Mouse (Mus musculus) MEL (cell line): ENCODE data around the gene 9530003J23Rik. TPM values are rescaled to one million over a fixed set of nuclear protein-coding genes. Genes with fewer than 3 reads are reported as not detected.

Experiments
- DNase-seq: peaks from one replicate; pipeline ENCODE4 v3.0.0; 2011; ENCODE audit warnings: low read depth, low spot score
- H3K27ac ChIP-seq: 2 replicates; pipeline ENCODE4 v1.5.1; 2012; ENCODE audit warnings: low read depth, mild to moderate bottlenecking, control low read depth, low read length, moderate library complexity; ENCODE audit not compliant: control insufficient read depth
- H3K27me3 ChIP-seq, 2 experiments: fragments of 150-350 bp in 1 of 2; sonication (generic) in 1 of 2; 2 replicates each; pipeline ENCODE4 v1.6.1; 2012; ENCODE audit warnings: low read length in 2 of 2, mild to moderate bottlenecking in 2 of 2, improper control_type of control experiment in 1 of 2, moderate library complexity in 1 of 2; ENCODE audit not compliant: insufficient read depth in 2 of 2, control insufficient read depth in 1 of 2
- H3K36me3 ChIP-seq, 2 experiments: 2 replicates each; pipeline ENCODE4 v1.6.1; 2012 to 2014; ENCODE audit warnings: low read length in 2 of 2, improper control_type of control experiment in 1 of 2, inconsistent platforms in 1 of 2, mild to moderate bottlenecking in 1 of 2; ENCODE audit not compliant: insufficient read depth in 2 of 2, control insufficient read depth in 1 of 2
- H3K4me1 ChIP-seq, 2 experiments: fragments of 150-350 bp in 1 of 2; sonication (generic) in 1 of 2; 2 replicates each; pipeline ENCODE4 v1.6.1; 2012; ENCODE audit warnings: low read length in 2 of 2, improper control_type of control experiment in 1 of 2, mild to moderate bottlenecking in 1 of 2; ENCODE audit not compliant: insufficient read depth in 2 of 2, control insufficient read depth in 1 of 2
- H3K4me3 ChIP-seq, 2 experiments: fragments of 150-350 bp in 1 of 2; sonication (generic) in 1 of 2; 2 replicates each; pipeline ENCODE4 v1.5.1; 2012; ENCODE audit warnings: low read depth in 2 of 2, low read length in 2 of 2, mild to moderate bottlenecking in 2 of 2, moderate library complexity in 2 of 2, control low read depth in 1 of 2, improper control_type of control experiment in 1 of 2; ENCODE audit not compliant: control insufficient read depth in 1 of 2, insufficient read depth in 1 of 2
- H3K79me2 ChIP-seq: 2 replicates; pipeline ENCODE4 v1.6.1; 2012; ENCODE audit warnings: mild to moderate bottlenecking, low read length, moderate library complexity; ENCODE audit not compliant: control insufficient read depth, poor library complexity, insufficient read depth
- H3K9ac ChIP-seq: 2 replicates; pipeline ENCODE4 v1.6.1; 2012; ENCODE audit warnings: low read depth, mild to moderate bottlenecking, control low read depth, low read length, moderate library complexity; ENCODE audit not compliant: control insufficient read depth, poor library complexity, severe bottlenecking
- H3K9me3 ChIP-seq: fragments of 150-350 bp; sonication (generic); replicated peaks from 2 replicates; pipeline ENCODE4 v1.6.1; 2012; ENCODE audit warnings: mild to moderate bottlenecking, low read length, improper control_type of control experiment, moderate library complexity; ENCODE audit not compliant: insufficient read depth
- CHD1 ChIP-seq: IDR thresholded peaks from 2 replicates; pipeline ENCODE4 v1.6.1; 2012; ENCODE audit warnings: low read depth, mild to moderate bottlenecking, inconsistent platforms, low read length, improper control_type of control experiment
- CHD2 ChIP-seq: IDR thresholded peaks from 2 replicates; pipeline ENCODE4 v1.6.1; 2011; ENCODE audit warnings: low read length, improper control_type of control experiment
- HCFC1 ChIP-seq: IDR thresholded peaks from 2 replicates; pipeline ENCODE4 v1.6.1; 2012; ENCODE audit warnings: low read depth, mild to moderate bottlenecking, inconsistent platforms, low read length, improper control_type of control experiment, moderate library complexity
- JUND ChIP-seq: IDR thresholded peaks from 2 replicates; pipeline ENCODE4 v1.6.1; 2011; ENCODE audit warnings: low read depth, mild to moderate bottlenecking, improper control_type of control experiment, low read length
- KAT2A ChIP-seq: conservative IDR thresholded peaks from 2 replicates; pipeline ENCODE4 v1.6.1; 2012; ENCODE audit warnings: low read depth, low read length, improper control_type of control experiment, inconsistent platforms
- MAX ChIP-seq: IDR thresholded peaks from 2 replicates; pipeline ENCODE4 v1.6.1; 2011; ENCODE audit warnings: low read length, improper control_type of control experiment
- MEF2A ChIP-seq: IDR thresholded peaks from 2 replicates; pipeline ENCODE4 v1.6.1; 2014; ENCODE audit warnings: low read depth, mild to moderate bottlenecking, inconsistent platforms, low read length, improper control_type of control experiment; ENCODE audit not compliant: poor library complexity, insufficient replicate concordance, severe bottlenecking; ENCODE audit errors: extremely low read depth
- MXI1 ChIP-seq: IDR thresholded peaks from 2 replicates; pipeline ENCODE4 v1.6.1; 2011; ENCODE audit warnings: mild to moderate bottlenecking, low read depth, low read length, improper control_type of control experiment
- NRF1 ChIP-seq: IDR thresholded peaks from 2 replicates; pipeline ENCODE4 v1.6.1; 2014; ENCODE audit warnings: low read depth, mild to moderate bottlenecking, inconsistent platforms, low read length, improper control_type of control experiment, moderate library complexity; ENCODE audit not compliant: poor library complexity, insufficient read depth, severe bottlenecking
- POLR2A ChIP-seq, 2 experiments: IDR thresholded peaks; 2 replicates each; pipeline ENCODE4 v1.6.1; 2011 to 2012; ENCODE audit warnings: low read length in 2 of 2, mild to moderate bottlenecking in 2 of 2, control low read depth in 1 of 2, improper control_type of control experiment in 1 of 2, low read depth in 1 of 2, moderate library complexity in 1 of 2; ENCODE audit not compliant: control insufficient read depth in 1 of 2, insufficient read depth in 1 of 2, poor library complexity in 1 of 2
- POLR2AphosphoS2 ChIP-seq: IDR thresholded peaks from 2 replicates; pipeline ENCODE4 v1.6.1; 2011; ENCODE audit warnings: low read length, improper control_type of control experiment
- RAD21 ChIP-seq: IDR thresholded peaks from 2 replicates; pipeline ENCODE4 v1.6.1; 2011; ENCODE audit warnings: mild to moderate bottlenecking, low read depth, low read length, improper control_type of control experiment
- USF1 ChIP-seq: IDR thresholded peaks from 2 replicates; pipeline ENCODE4 v1.6.1; 2014; ENCODE audit warnings: low read depth, mild to moderate bottlenecking, inconsistent platforms, low read length, improper control_type of control experiment, moderate library complexity
- ZKSCAN1 ChIP-seq: IDR thresholded peaks from 2 replicates; pipeline ENCODE4 v1.6.1; 2012; ENCODE audit warnings: low read depth, mild to moderate bottlenecking, inconsistent platforms, low read length, improper control_type of control experiment, moderate library complexity
- ZNF384 ChIP-seq: IDR thresholded peaks from 2 replicates; pipeline ENCODE4 v1.6.1; 2012; ENCODE audit warnings: low read depth, mild to moderate bottlenecking, inconsistent platforms, low read length, improper control_type of control experiment
- polyA plus RNA-seq, 2 experiments: library from polyadenylated mRNA; stranded (reverse) in 1 of 2; unstranded in 1 of 2; fragments of >175 nt in 1 of 2; fragments of >200 nt in 1 of 2; gene quantifications; 2 replicates each; pipeline versions ENCODE4 v1.2.1 to v1.2.4; 2012; ENCODE audit warnings: low replicate concordance in 2 of 2, low read depth in 1 of 2; ENCODE audit not compliant: insufficient read length in 2 of 2, insufficient read depth in 1 of 2, missing spikeins in 1 of 2
- total RNA-seq: library from RNA; depleted of rRNA; stranded (reverse); fragments of 300-350 nt; gene quantifications from 2 replicates; pipeline ENCODE4 v1.2.3, GENCODE M21; 2012; rRNA removed

9530003J23Rik gene
- total and polyA plus RNA-seq, 3 experiments, result not detected

- H3K9ac ChIP-seq, result no peak overlapping the region
- TF ChIP-seq ZKSCAN1, result no peak
- no peak for DNase-seq
- no peaks in the 10 kb centered on the region for H3K9me3 ChIP-seq
- no peak overlapping the region for H3K4me3 ChIP-seq
- H3K36me3 ChIP-seq, result no peaks in the 10 kb centered on the region
- H3K27me3 ChIP-seq, result peaks cover 2 to 15% of the 10 kb centered on the region in 2 experiments
- H3K27ac ChIP-seq, result no peak overlapping the region
- H3K79me2 ChIP-seq, result no peaks in the 10 kb centered on the region
- H3K4me1 ChIP-seq, result no peaks in the 10 kb centered on the region
Measured at GRCm38 (mm10) chr10:117195005-117195404, 43.5 kb downstream of the 9530003J23Rik start.

GRCm38 (mm10) chr10:117193364-117193763 lies 45.1 kb downstream of the 9530003J23Rik start:
- no peak for DNase-seq
- TF ChIP-seq CHD2, result no peak
- no peaks in the 10 kb centered on the region for H3K4me1 ChIP-seq

DNA sequence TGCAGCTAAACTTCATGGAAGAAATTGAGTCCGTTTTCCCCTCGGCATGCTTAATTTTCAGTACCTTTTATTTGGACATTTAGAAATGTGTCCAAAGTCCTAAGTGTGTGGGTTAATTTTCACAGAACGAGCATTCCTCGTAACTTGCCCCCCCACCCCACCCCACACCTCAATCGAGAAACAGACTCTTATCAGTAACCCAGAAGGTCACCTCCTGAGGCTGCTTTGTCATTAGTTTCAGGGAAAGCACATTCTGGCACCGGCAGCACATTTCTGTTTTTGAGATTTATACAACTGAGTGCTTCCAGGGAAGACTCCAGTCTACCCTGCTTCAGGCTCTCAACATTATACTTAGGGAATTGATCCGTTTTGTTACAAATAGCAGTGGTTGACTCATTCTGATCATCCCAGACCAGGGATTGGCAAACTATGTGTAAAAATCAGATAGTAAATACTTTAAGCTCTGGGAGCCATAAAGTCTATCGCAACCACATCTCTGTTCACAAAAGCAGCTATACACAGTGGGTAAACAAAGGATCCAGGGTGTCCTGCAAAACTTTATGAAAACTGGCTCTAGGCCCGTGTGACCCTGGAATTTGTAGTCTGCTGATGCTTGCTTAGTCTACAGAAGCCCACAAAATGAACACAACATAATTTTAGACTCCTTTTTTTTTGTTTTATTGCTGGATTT lies 53.0 kb downstream of the 9530003J23Rik start:
- no peak overlapping the region for H3K27ac ChIP-seq
- H3K9ac ChIP-seq, result no peak overlapping the region
- TF ChIP-seq RAD21 (no peak), CHD1 (no peak), POLR2AphosphoS2 (no peak), JUND (no peak), MAX (no peak), KAT2A (no peak), POLR2A (IDR thresholded peaks at IDR 0.05; ENCODE audit: control insufficient read depth in 1 of 2, insufficient read depth in 1 of 2, low read depth in 1 of 2, low read length in 2 of 2, poor library complexity in 1 of 2) (no peak), ZNF384 (no peak), MXI1 (no peak), NRF1 (no peak), USF1 (no peak), HCFC1 (no peak), MEF2A (no peak)
- DNase-seq, result no peak
- no peaks in the 10 kb centered on the region for H3K9me3 ChIP-seq
- no peaks in the 10 kb centered on the region for H3K79me2 ChIP-seq
- H3K4me1 ChIP-seq, result no peaks in the 10 kb centered on the region
- H3K36me3 ChIP-seq, result no peaks in the 10 kb centered on the region
- H3K4me3 ChIP-seq, result no peak overlapping the region
- H3K27me3 ChIP-seq, result peaks cover 0 to 9% of the 10 kb centered on the region in 2 experiments; a peak in 3 of 4 replicates

More at GRCm38 (mm10) chr10:117193364-117193763, 45.1 kb downstream of the 9530003J23Rik start:
- no peaks in the 10 kb centered on the region for H3K36me3 ChIP-seq
- H3K27ac ChIP-seq, result no peak overlapping the region
- H3K79me2 ChIP-seq, result no peaks in the 10 kb centered on the region
- no peaks in the 10 kb centered on the region for H3K9me3 ChIP-seq
- no peak overlapping the region for H3K9ac ChIP-seq
- H3K27me3 ChIP-seq, result peaks cover 2 to 7% of the 10 kb centered on the region in 2 experiments
- no peak overlapping the region for H3K4me3 ChIP-seq

Other genes with a start within 250 kb of the 9530003J23Rik start
- not detected in 2 replicates for gene Lrrc10, start 193.4 kb downstream of the 9530003J23Rik start, total RNA-seq
- gene Lrrc10, start 193.4 kb downstream of the 9530003J23Rik start, polyA plus RNA-seq, result under 1 TPM in 1 of 2 experiments, not detected in 1; 0.18 TPM
- 543 and 600 TPM in 2 replicates for gene Cct2, start 174.9 kb downstream of the 9530003J23Rik start, total RNA-seq
- 100 to 1,000 TPM in 1 of 2 experiments, not detected in 1; 879 TPM for gene Cct2, start 174.9 kb downstream of the 9530003J23Rik start, polyA plus RNA-seq
- 6.6 and 6.7 TPM in 2 replicates for gene Frs2, start 90.2 kb downstream of the 9530003J23Rik start, total RNA-seq
- 100 to 1,000 TPM in 1 of 2 experiments, 10 to 100 TPM in 1; 11.8 to 129 TPM for gene Frs2, start 90.2 kb downstream of the 9530003J23Rik start, polyA plus RNA-seq
- 61.8 and 69.4 TPM in 2 replicates for gene Yeats4, start 14.2 kb downstream of the 9530003J23Rik start, total RNA-seq
- gene Yeats4, start 14.2 kb downstream of the 9530003J23Rik start, polyA plus RNA-seq, result 100 to 1,000 TPM in 1 of 2 experiments, not detected in 1; 106 TPM
- gene Lyz2, start 43.6 kb upstream of the 9530003J23Rik start, total RNA-seq, result not detected in 2 replicates
- not detected for gene Lyz2, start 43.6 kb upstream of the 9530003J23Rik start, polyA plus RNA-seq
- not detected in 2 replicates for gene Lyz1, start 54.2 kb upstream of the 9530003J23Rik start, total RNA-seq
- gene Lyz1, start 54.2 kb upstream of the 9530003J23Rik start, polyA plus RNA-seq, result not detected
- 88.2 and 103 TPM in 2 replicates for gene Cpsf6, start 141.3 kb upstream of the 9530003J23Rik start, total RNA-seq
- gene Cpsf6, start 141.3 kb upstream of the 9530003J23Rik start, polyA plus RNA-seq, result 10 to 100 TPM in 1 of 2 experiments, not detected in 1; 85.7 TPM